Mouse (Mus musculus) heart, adult 2 months (tissue): ENCODE results near the gene Slc22a17.

Source experiments
- CTCF ChIP-seq: fragments of 200-600 bp; IDR thresholded peaks from 2 replicates; pipeline ENCODE4 v1.8.1; 2022; ENCODE audit warnings: antibody characterized with exemption, mild to moderate bottlenecking, moderate library complexity
- EP300 ChIP-seq: fragments of 200-500 bp; IDR thresholded peaks from 2 replicates; pipeline ENCODE4 v1.6.1; 2011; ENCODE audit warnings: low read depth, low read length, control low read depth; ENCODE audit not compliant: insufficient read depth
- POLR2A ChIP-seq: fragments of 200-500 bp; IDR thresholded peaks from 2 replicates; pipeline ENCODE4 v1.6.1; 2011; ENCODE audit warnings: mild to moderate bottlenecking, low read depth, low read length, control low read depth; ENCODE audit not compliant: insufficient read depth

- TF ChIP-seq POLR2A (peak; percentile 89), CTCF (no peak), EP300 (peak; percentile 100)
These were observed 25.7 kb upstream of the Slc22a17 start for GRCm38 (mm10) chr14:54938431-54939219.
